Comparison of ENCODE assay signal across 13 mouse cellular contexts in the genomic region with DNA sequence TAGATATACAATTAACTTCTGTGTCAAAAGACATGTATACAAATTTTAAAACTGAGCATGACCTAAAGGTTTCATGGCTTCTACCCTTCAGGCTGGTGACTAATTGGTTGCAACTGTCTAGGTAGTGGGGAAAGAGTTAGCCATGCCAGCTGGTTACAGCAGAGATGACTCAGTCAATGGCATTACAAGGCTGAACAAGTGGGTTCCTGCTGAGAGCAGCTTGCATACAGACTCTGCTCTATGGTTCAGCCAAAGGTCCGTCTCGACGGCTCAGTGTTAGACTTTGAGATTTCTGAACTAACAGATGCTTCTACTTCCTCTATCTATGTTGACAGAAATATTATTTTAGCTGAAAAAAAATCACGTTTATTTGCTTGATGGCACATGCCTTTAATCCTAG.
DNase-seq lines count a peak whose midpoint lies in the region; ATAC-seq and TF ChIP-seq lines count a peak whose summit lies in the region.
"Had no signal": no experiment of that assay in that cellular context is flagged by ENCODE, and none has a peak within 500 bp of the region (broad histone marks: within the 10 kb centered on the region; RNA-seq: fewer than 3 reads in every experiment).

No protein-coding gene starts in this region.

- H3K27ac ChIP-seq in forebrain, embryonic 16.5 days (ENCODE audit: low read length): no peak overlapping the region
- no peak overlapping the region for H3K27ac ChIP-seq in left cerebral cortex, adult 2 months
- H3K27ac ChIP-seq: heart, embryonic 15.5 days; liver, embryonic 12.5 days had no signal

- H3ac ChIP-seq in C2C12 (ENCODE audit: control insufficient read depth, insufficient read length, low read depth): no peak overlapping the region

- no peaks in the 10 kb centered on the region for H3K9me3 ChIP-seq in forebrain, embryonic 16.5 days (ENCODE audit: control insufficient read depth, low read length)
- H3K9me3 ChIP-seq: heart, embryonic 15.5 days; liver, embryonic 12.5 days had no signal

- no peaks in the 10 kb centered on the region for H3K4me1 ChIP-seq in forebrain, embryonic 16.5 days (replicated peaks; ENCODE audit: control insufficient read depth, insufficient read depth, low read length)
- H3K4me1 ChIP-seq: heart, embryonic 15.5 days; liver, embryonic 12.5 days had no signal

- no peaks in the 10 kb centered on the region for H3K27me3 ChIP-seq in C2C12 (ENCODE audit: control insufficient read depth, insufficient read depth, insufficient read length)
- H3K27me3 ChIP-seq in forebrain, embryonic 16.5 days (replicated peaks; ENCODE audit: control insufficient read depth, insufficient read depth, low read length): no peaks in the 10 kb centered on the region
- H3K27me3 ChIP-seq: heart, embryonic 15.5 days; liver, embryonic 12.5 days had no signal

- no peak overlapping the region for H3K4me3 ChIP-seq in C2C12 (ENCODE audit: insufficient read depth, poor library complexity, severe bottlenecking)
- H3K4me3 ChIP-seq in forebrain, embryonic 16.5 days (replicated peaks; ENCODE audit: low read length): no peak overlapping the region
- no peak overlapping the region for H3K4me3 ChIP-seq in left cerebral cortex, adult 2 months
- H3K4me3 ChIP-seq: heart, embryonic 15.5 days; liver, embryonic 12.5 days had no signal

- peak; percentile 38 for DNase-seq in 3134 (ENCODE audit: extremely low read depth, insufficient read length, low spot score)
- peak; percentile 55 to 57 for DNase-seq in adrenal gland, postnatal 36 days
- DNase-seq in cerebellum, postnatal 25 days: peak; percentile 53 to 70
- DNase-seq in left cerebral cortex, adult 2 months (ENCODE audit: extremely low spot score in 1 of 2, low spot score in 2 of 2): no peak
- no peak for DNase-seq in ovary, postnatal 10 days (ENCODE audit: low spot score)
- DNase-seq in left cerebral cortex, adult 18-20 months (ENCODE audit: low spot score in 2 of 2): no peak
- DNase-seq: kidney, adult 8-10 months; thymus, adult 2 months had no signal

- intact Hi-C loops in left cerebral cortex, adult 2 months (cut with DNase I): no loop called here

- no peaks in the 10 kb centered on the region for H3K79me3 ChIP-seq in C2C12 (ENCODE audit: low read depth)

- no peaks in the 10 kb centered on the region for H3K79me2 ChIP-seq in C2C12 (ENCODE audit: control insufficient read depth, insufficient read depth)

- peaks cover 10% of the 10 kb centered on the region for H3K36me3 ChIP-seq in C2C12 (ENCODE audit: control insufficient read depth, insufficient read depth)
- H3K36me3 ChIP-seq in forebrain, embryonic 16.5 days (ENCODE audit: control insufficient read depth, insufficient read depth): peaks cover 21% of the 10 kb centered on the region

- TF ChIP-seq CTCF in C2C12 (IDR thresholded peaks at IDR 0.05; ENCODE audit: control insufficient read depth, insufficient read depth, insufficient read length): no peak
- no peak for TF ChIP-seq CTCF in left cerebral cortex, adult 2 months (IDR thresholded peaks at IDR 0.05)

- no peak for ATAC-seq in forebrain, embryonic 16.5 days
- ATAC-seq: liver, embryonic 12.5 days; lung, postnatal 0 days had no signal

- no peak overlapping the region for H3K4me2 ChIP-seq in forebrain, embryonic 16.5 days (ENCODE audit: low read length)
- H3K4me2 ChIP-seq: heart, embryonic 15.5 days; liver, embryonic 12.5 days had no signal

- 70% methylated on average over 4 of the region's 4 CpGs for WGBS in forebrain, embryonic 16.5 days

- H3K9ac ChIP-seq in forebrain, embryonic 16.5 days (replicated peaks; ENCODE audit: low read depth, low read length): no peak overlapping the region
- H3K9ac ChIP-seq: heart, embryonic 15.5 days; liver, embryonic 12.5 days had no signal

TF ChIP-seq in C2C12, 6 proteins besides CTCF, POLR2A, EP300 and RAD21:
- TF ChIP-seq MAX (IDR thresholded peaks at IDR 0.05): no peak
- peak; percentile 40 for TF ChIP-seq MYOD1 (IDR thresholded peaks at IDR 0.05; ENCODE audit: control insufficient read depth, insufficient read length, low read depth)
- no peak for TF ChIP-seq FOSL1 (IDR thresholded peaks at IDR 0.05; ENCODE audit: insufficient read depth, low read length, poor library complexity, severe bottlenecking)
- TF ChIP-seq MYOG (IDR thresholded peaks at IDR 0.05; ENCODE audit: control insufficient read depth, extremely low read depth, insufficient read length): no peak
- no peak for TF ChIP-seq CEBPB (IDR thresholded peaks at IDR 0.05; ENCODE audit: low read depth)
- no peak for TF ChIP-seq USF1 (IDR thresholded peaks at IDR 0.05; ENCODE audit: low read depth)
TF ChIP-seq in C2C12: peak in this region for 1.

Comparison
In these comparisons a context has a peak if more than half of its experiments do, and no peak if none do; other contexts are left out.
1. DNase-seq: peak in 3134 (single experiment), adrenal gland, postnatal 36 days (2 of 2) and cerebellum, postnatal 25 days (2 of 2); none in left cerebral cortex, adult 2 months (0 of 2), ovary, postnatal 10 days (single experiment) and left cerebral cortex, adult 18-20 months (0 of 2).